Mouse (Mus musculus): ENCODE data around the gene E130218I03Rik.
A peak's percentile ranks its signal among the peaks of the same experiment; 100 is the strongest.

The E130218I03Rik gene

DNA sequence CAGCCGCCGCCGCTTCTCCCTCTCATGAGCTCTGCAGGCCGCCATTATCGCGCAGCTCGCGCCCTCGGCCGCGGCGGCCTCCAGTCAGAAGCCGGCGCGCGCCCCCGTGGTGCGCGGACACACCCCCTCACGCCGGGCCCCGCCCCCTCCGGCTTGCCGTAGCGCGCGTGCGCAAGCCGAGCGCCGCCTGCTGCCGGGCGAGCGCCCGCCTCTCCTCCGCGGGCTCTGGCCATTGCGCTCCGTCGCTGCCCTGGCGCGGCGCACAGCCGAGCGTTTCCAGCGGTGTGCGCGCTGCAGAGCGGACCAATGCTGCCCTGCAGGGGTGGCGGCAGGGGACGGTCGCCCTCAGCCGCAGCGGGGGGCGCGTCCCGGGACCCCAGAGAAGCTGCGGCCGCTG lies 43.7 kb downstream of the E130218I03Rik start:
- peak; percentile 93 for DNase-seq (ENCODE audit: low spot score)

DNA sequence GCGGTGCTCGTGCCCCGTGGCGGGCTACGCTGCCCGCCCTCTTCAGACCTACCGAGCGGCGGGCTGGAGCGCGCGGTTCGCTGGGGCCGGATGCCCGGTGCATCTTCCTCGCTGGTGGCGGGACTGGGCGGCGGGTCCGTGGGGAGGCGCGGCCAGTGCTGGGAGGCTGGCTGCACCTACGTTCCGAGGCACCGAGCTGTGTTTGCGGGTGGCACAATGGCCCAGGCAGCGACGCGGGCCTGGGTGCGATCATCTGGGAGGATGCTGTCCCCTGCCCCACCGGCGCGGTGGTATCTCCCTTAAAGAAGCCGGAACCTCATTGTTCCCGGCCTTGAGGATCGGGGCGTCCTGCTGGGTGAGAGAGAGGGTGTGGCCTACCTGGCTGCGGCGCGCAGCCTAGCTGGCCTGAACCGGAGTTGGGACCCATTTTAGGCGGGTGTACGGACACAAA lies 44.1 kb downstream of the E130218I03Rik start, which contains the start of gene Pdik1l:
Gene Pdik1l (minus strand): TSS at position 321 of the 451 bp plus-strand sequence.
- DNase-seq (ENCODE audit: low spot score): peak; percentile 62

DNA sequence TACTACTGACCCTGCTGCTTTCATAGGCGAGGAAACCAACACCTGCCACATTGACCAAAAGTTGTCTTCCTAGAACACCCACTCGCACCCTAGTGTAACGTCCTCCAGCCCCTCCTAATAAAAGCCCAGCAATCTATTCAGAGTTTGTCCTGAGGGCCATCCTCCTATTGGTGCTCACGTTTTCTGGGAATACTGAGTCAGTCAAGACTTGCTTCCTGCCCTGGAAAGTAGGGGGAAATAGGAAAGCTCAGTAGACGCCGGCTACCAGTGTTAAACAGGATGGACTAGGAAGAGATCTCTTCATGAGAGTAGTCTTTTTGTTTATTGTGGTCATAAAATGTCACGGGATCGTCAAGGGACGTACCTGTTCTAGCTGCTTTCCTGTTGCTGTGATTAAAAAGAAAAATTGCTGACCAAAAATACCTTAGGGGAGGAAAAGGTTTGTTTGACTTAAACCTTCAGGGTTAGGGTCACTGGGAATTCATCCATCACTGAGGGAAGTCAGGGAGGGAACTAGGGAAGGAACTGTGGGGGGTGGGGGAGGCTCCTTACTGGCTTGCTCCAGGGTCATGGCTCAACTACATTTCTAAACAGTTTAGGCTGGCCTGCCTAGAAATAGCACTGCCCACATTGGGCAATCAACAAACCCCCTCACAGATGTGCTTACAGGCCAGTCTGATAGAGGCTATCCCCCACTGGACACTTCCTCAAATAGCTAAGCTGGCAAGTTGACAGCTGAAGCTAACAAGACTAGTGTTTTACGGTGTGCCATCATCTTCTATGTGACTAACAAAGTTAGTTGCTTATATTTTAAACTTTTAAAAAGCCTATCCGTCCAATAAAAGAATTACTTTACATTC lies 45.2 kb downstream of the E130218I03Rik start:
- no peak for DNase-seq (ENCODE audit: low spot score)

DNA sequence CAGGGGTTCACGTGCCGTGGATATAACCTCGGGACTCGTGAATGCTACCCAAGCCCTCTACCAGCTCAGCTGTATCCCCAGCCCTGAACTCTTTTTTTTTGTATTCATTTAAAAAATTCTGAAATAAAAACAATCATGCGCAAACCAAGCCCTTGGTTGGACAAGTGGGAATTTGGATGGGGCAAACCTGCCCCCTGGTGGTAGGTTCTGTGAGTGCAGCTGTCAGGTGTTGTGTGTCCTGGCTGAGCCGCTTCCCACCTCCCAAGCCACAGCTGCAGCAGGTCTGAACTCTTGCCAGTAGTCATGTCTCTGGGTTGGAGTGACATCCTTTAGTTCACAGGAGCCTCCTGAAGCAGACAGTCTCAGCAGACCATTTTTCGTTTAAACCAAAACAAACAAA lies 48.6 kb downstream of the E130218I03Rik start:
- DNase-seq (ENCODE audit: low spot score): no peak

DNA sequence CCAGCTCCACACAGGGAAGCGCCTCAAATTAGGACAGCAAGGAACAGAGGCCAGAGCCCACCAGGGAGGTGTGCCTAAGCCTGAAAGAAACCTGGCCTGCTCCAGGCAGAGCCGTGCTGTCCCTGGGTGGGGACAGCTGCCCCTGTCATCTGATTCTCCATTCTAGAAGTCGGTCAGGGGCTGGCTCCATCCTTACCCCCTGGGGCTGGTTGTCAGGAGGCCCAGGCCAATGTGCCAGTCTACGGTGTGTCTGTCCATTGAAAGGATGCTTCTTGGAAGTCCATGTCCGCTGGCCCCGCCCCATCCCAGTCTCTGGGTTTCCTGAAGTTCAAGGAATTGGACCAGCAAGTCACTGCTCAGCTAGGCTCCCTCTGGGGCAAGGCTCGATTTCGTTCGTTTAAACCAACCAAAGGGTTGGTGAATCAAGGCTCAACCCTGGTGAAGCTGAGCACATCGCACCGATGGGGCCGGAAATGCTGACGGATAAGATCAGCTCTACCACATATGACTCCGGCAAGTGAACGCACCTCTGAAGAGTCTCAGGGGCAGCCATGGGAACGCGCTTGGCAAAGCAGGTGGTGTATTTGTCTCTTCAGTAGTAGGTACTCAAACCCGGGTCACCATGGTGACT lies 49.7 kb downstream of the E130218I03Rik start:
- DNase-seq (ENCODE audit: low spot score): no peak

DNA sequence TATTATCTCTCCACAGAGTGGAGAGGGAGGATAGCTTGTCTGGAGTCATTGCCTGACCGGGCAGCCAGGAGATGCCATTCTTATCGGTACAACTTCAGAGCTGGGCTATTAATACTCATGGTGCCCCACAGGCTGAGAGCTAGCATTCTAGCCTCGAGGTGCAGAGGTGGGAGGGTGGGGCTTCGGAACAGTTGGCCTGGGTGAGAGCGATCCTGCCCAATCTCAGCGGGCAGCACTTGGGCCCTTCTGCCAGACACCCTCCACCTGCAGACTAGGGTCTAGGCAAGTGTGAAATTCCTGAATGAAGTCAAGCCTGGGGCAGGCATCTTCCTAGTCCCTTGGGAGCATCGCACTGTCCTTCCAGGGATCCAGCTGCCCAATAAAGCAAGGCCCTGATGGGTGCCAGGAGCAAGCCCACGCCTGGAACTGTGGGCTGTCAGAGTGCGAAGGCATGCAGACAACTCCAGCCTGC lies 50.3 kb downstream of the E130218I03Rik start:
- no peak for DNase-seq (ENCODE audit: low spot score)
